Mouse (Mus musculus) heart, adult 2 months (tissue): ENCODE measurements at regions not wholly inside any gene's neighbourhood (a gene's known extent, or its start where the extent isn't known, plus 50 kb on each side); places are given as distances from the start of the nearest gene placed in this dataset.
A peak's percentile ranks its signal among the peaks of the same experiment; 100 is the strongest.

ENCODE experiments used
- DNase-seq, 2 experiments: peaks; one replicate each; pipeline ENCODE4 v3.0.0; 2021
- H3K27ac ChIP-seq: fragments of 200-600 bp; 2 replicates; pipeline ENCODE4 v1.8.1; 2022
- H3K27me3 ChIP-seq: fragments of 200-500 bp; 2 replicates; pipeline ENCODE4 v1.6.1; 2012; ENCODE audit warnings: mild to moderate bottlenecking, low read length, inconsistent platforms, mixed read lengths; ENCODE audit not compliant: control insufficient read depth, insufficient read depth
- H3K36me3 ChIP-seq: fragments of 200-500 bp; 2 replicates; pipeline ENCODE4 v1.6.1; 2012; ENCODE audit warnings: low read length, inconsistent platforms; ENCODE audit not compliant: control insufficient read depth, insufficient read depth
- H3K4me1 ChIP-seq: fragments of 200-500 bp; 2 replicates; pipeline ENCODE4 v1.6.1; 2011; ENCODE audit warnings: low read length; ENCODE audit not compliant: control insufficient read depth, insufficient read depth
- H3K4me3 ChIP-seq: fragments of 200-600 bp; 2 replicates; pipeline ENCODE4 v1.8.1; 2022
- H3K79me2 ChIP-seq: fragments of 200-500 bp; replicated peaks from 2 replicates; pipeline ENCODE4 v1.6.1; 2012; ENCODE audit warnings: mild to moderate bottlenecking, inconsistent platforms, low read length, moderate library complexity, mixed read lengths; ENCODE audit not compliant: control insufficient read depth, insufficient read depth
- H3K9ac ChIP-seq: fragments of 200-500 bp; 2 replicates; pipeline ENCODE4 v1.6.1; 2012; ENCODE audit warnings: low read depth, mild to moderate bottlenecking, control low read depth, inconsistent platforms, low read length, mixed read lengths
- CTCF ChIP-seq: fragments of 200-600 bp; IDR thresholded peaks from 2 replicates; pipeline ENCODE4 v1.8.1; 2022; ENCODE audit warnings: antibody characterized with exemption, mild to moderate bottlenecking, moderate library complexity
- EP300 ChIP-seq: fragments of 200-500 bp; IDR thresholded peaks from 2 replicates; pipeline ENCODE4 v1.6.1; 2011; ENCODE audit warnings: low read depth, low read length, control low read depth; ENCODE audit not compliant: insufficient read depth
- POLR2A ChIP-seq: fragments of 200-500 bp; IDR thresholded peaks from 2 replicates; pipeline ENCODE4 v1.6.1; 2011; ENCODE audit warnings: mild to moderate bottlenecking, low read depth, low read length, control low read depth; ENCODE audit not compliant: insufficient read depth
- WGBS: fragments of 180-500 bp; shearing (Covaris S2); methylation state at CpG from one replicate; pipeline ENCODE4 v1.1.7; 2018; 5-methylcytosine and 5-hydroxymethylcytosine counted together
- intact Hi-C: fragments of 180-260 bp; cut with DNase I; formaldehyde crosslinking; loops from one replicate; pipeline ENCODE4 v1.15.1; 2025

- Histone ChIP-seq H3K9ac (no peak overlapping the region), H3K79me2 (no peaks in the 10 kb centered on the region), H3K27me3 (no peaks in the 10 kb centered on the region; the same call in 1 of the 2 replicates), H3K27ac (no peak overlapping the region), H3K4me3 (peak overlapping the region; percentile 23; the same call in 1 of the 2 replicates), H3K36me3 (no peaks in the 10 kb centered on the region), H3K4me1 (no peaks in the 10 kb centered on the region)
- DNase-seq = no peak
- 1% methylated on average over 93 of the region's 93 CpGs for WGBS
- intact Hi-C loops = no loop called here
- TF ChIP-seq POLR2A = no peak
Observed at GRCm38 (mm10) chr8:92460129-92460953, 102.9 kb downstream of the Irx5 start.

GRCm38 (mm10) chr8:92469141-92470000 lies 111.9 kb downstream of the Irx5 start:
- Histone ChIP-seq H3K27me3 (no peaks in the 10 kb centered on the region), H3K27ac (no peak overlapping the region), H3K4me3 (no peak overlapping the region), H3K36me3 (no peaks in the 10 kb centered on the region), H3K4me1 (no peaks in the 10 kb centered on the region), H3K9ac (no peak overlapping the region), H3K79me2 (no peaks in the 10 kb centered on the region)
- TF ChIP-seq POLR2A (no peak), CTCF (no peak), EP300 (no peak)
- 57% methylated on average over 19 of the region's 19 CpGs for WGBS
- intact Hi-C loops = no loop called here
- DNase-seq = no peak

GRCm38 (mm10) chr8:92472257-92472656 lies 114.8 kb downstream of the Irx5 start:
- Histone ChIP-seq H3K27me3 (no peaks in the 10 kb centered on the region), H3K36me3 (no peaks in the 10 kb centered on the region), H3K9ac (no peak overlapping the region), H3K4me1 (no peaks in the 10 kb centered on the region), H3K79me2 (no peaks in the 10 kb centered on the region), H3K4me3 (no peak overlapping the region), H3K27ac (no peak overlapping the region)
- TF ChIP-seq POLR2A (no peak), EP300 (no peak), CTCF (no peak)
- intact Hi-C loops = no loop called here
- WGBS = 69% methylated on average over 7 of the region's 7 CpGs
- DNase-seq = no peak

GRCm38 (mm10) chr8:92472817-92473216 lies 115.4 kb downstream of the Irx5 start:
- H3K79me2 ChIP-seq = no peaks in the 10 kb centered on the region
- H3K9ac ChIP-seq = no peak overlapping the region
- intact Hi-C loops = no loop called here
- WGBS = 73% methylated on average over 3 of the region's 3 CpGs
- H3K4me1 ChIP-seq = no peaks in the 10 kb centered on the region
- H3K27me3 ChIP-seq = no peaks in the 10 kb centered on the region
- DNase-seq = no peak
- TF ChIP-seq EP300 (no peak), POLR2A (no peak), CTCF (no peak)
- no peak overlapping the region for H3K27ac ChIP-seq
- H3K4me3 ChIP-seq = no peak overlapping the region
- no peaks in the 10 kb centered on the region for H3K36me3 ChIP-seq

- no peaks in the 10 kb centered on the region for H3K4me1 ChIP-seq
- 81% methylated on average over 5 of the region's 5 CpGs for WGBS
Observed at GRCm38 (mm10) chr8:92482393-92482792, 125.0 kb downstream of the Irx5 start.

More at GRCm38 (mm10) chr8:92482393-92482792, 125.0 kb downstream of the Irx5 start:
- intact Hi-C loops = no loop called here
- Histone ChIP-seq H3K4me3 (no peak overlapping the region), H3K36me3 (no peaks in the 10 kb centered on the region), H3K27me3 (no peaks in the 10 kb centered on the region; the same call in 1 of the 2 replicates), H3K79me2 (no peaks in the 10 kb centered on the region), H3K9ac (no peak overlapping the region), H3K27ac (no peak overlapping the region)
- TF ChIP-seq EP300 (no peak), CTCF (no peak), POLR2A (no peak)
- no peak for DNase-seq
